Mouse (Mus musculus) cortical plate, adult 2 months (tissue): ENCODE data around the gene Mgmt.

ENCODE experiments used
- CTCF ChIP-seq: fragments of 200-500 bp; IDR thresholded peaks from 2 replicates; pipeline ENCODE4 v1.5.1; 2011; ENCODE audit warnings: mild to moderate bottlenecking, control low read depth, low read length; ENCODE audit not compliant: insufficient read depth; ENCODE audit errors: extremely low read depth
- POLR2A ChIP-seq: fragments of 200-500 bp; IDR thresholded peaks from 2 replicates; pipeline ENCODE4 v1.6.1; 2011; ENCODE audit warnings: mild to moderate bottlenecking, low read length, control low read depth; ENCODE audit not compliant: insufficient read depth; ENCODE audit errors: extremely low read depth

- no peak for TF ChIP-seq CTCF
- no peak for TF ChIP-seq POLR2A
These were observed 1.4 kb downstream of the Mgmt start for GRCm38 (mm10) chr7:136895851-136896250.
